Mouse (Mus musculus) gastrocnemius, adult 8-10 months (tissue): ENCODE results near the gene Tex9. TPM values are rescaled to one million over a fixed set of nuclear protein-coding genes. Genes with fewer than 3 reads are reported as not detected.

Source experiments
- microRNA-seq: library from miRNA; unstranded; fragments of <30 nt; microRNA quantifications from one replicate; pipeline ENCODE4 v1.2.0, GENCODE M21; 2022
- total RNA-seq, 4 experiments: library from RNA; stranded (reverse); gene quantifications; 2 replicates each; pipeline ENCODE4 v1.2.4; 2022

Gene Tex9
- total RNA-seq, 4 experiments from 2014 or later, result 0.99 to 1.9 (median 1.4) TPM

Small RNA genes within 50 kb of the gene (microRNA-seq; reads per million reads assigned to microRNA genes)
- not detected for gene Gm28010

Other genes starting within 250 kb of the Tex9 start
- 10 to 100 TPM; 16.5 to 21.0 (median 18.7) TPM for gene Zfp280d, start 217.4 kb downstream of the Tex9 start, total RNA-seq
- under 1 TPM in 3 of 4 experiments, not detected in 1; 0.05 to 0.16 (median 0.08) TPM for gene Mns1, start 54.2 kb downstream of the Tex9 start, total RNA-seq
- gene Rfx7, start 40.0 kb upstream of the Tex9 start, total RNA-seq, result 10 to 100 TPM; 17.4 to 23.3 (median 19.9) TPM
- 100 to 1,000 TPM; 286 to 317 (median 309) TPM for gene Nedd4, start 170.1 kb upstream of the Tex9 start, total RNA-seq